9 mouse cellular contexts compared by ENCODE assay signal in genomic region chr9:79721056-79721455, GRCm38 (mm10). TPM values are rescaled to one million over a fixed set of nuclear protein-coding genes. Genes with fewer than 3 reads are reported as not detected.
DNase-seq lines count a peak whose midpoint lies in the region; ATAC-seq and TF ChIP-seq lines count a peak whose summit lies in the region.
"Had no signal": no experiment of that assay in that cellular context is flagged by ENCODE, and none has a peak within 500 bp of the region (broad histone marks: within the 10 kb centered on the region; RNA-seq: fewer than 3 reads in every experiment).

No protein-coding gene starts in this region.

- no peak overlapping the region for H3K4me3 ChIP-seq in midbrain, embryonic 10.5 days
- H3K4me3 ChIP-seq in midbrain, embryonic 13.5 days (replicated peaks): no peak overlapping the region
- H3K4me3 ChIP-seq in embryonic fibroblast, embryonic 13.5 days (ENCODE audit: insufficient read depth, low read length): no peak overlapping the region
- H3K4me3 ChIP-seq in hindbrain, embryonic 16.5 days (ENCODE audit: low read length): peak overlapping the region; percentile 16
- H3K4me3 ChIP-seq in limb, embryonic 15.5 days: peak overlapping the region; percentile 17
- H3K4me3 ChIP-seq: myocyte had no signal

- H3K9ac ChIP-seq in midbrain, embryonic 13.5 days (replicated peaks): no peak overlapping the region
- no peak overlapping the region for H3K9ac ChIP-seq in hindbrain, embryonic 16.5 days (ENCODE audit: low read depth, low read length)
- no peak overlapping the region for H3K9ac ChIP-seq in limb, embryonic 15.5 days

- ATAC-seq in midbrain, embryonic 13.5 days: no peak
- ATAC-seq in hindbrain, embryonic 16.5 days: no peak; the same call in 1 of the 2 replicates
- no peak for ATAC-seq in limb, embryonic 15.5 days (ENCODE audit: insufficient number of reproducible peaks, low FRiP score, low TSS enrichment, low read depth)

- no peaks in the 10 kb centered on the region for H3K36me3 ChIP-seq in midbrain, embryonic 10.5 days
- H3K36me3 ChIP-seq in midbrain, embryonic 13.5 days: no peaks in the 10 kb centered on the region
- H3K36me3 ChIP-seq in hindbrain, embryonic 16.5 days (ENCODE audit: control insufficient read depth, insufficient read depth, low read length): no peaks in the 10 kb centered on the region
- H3K36me3 ChIP-seq in limb, embryonic 15.5 days: no peaks in the 10 kb centered on the region

- H3K4me1 ChIP-seq in midbrain, embryonic 10.5 days: peaks cover 40% of the 10 kb centered on the region
- H3K4me1 ChIP-seq in midbrain, embryonic 13.5 days (replicated peaks): peaks cover 37% of the 10 kb centered on the region
- no peaks in the 10 kb centered on the region for H3K4me1 ChIP-seq in embryonic fibroblast, embryonic 13.5 days (ENCODE audit: control insufficient read depth, insufficient read depth, low read length)
- peaks cover 22% of the 10 kb centered on the region for H3K4me1 ChIP-seq in hindbrain, embryonic 16.5 days (ENCODE audit: control insufficient read depth, insufficient read depth, low read depth, low read length)
- peaks cover 31% of the 10 kb centered on the region for H3K4me1 ChIP-seq in limb, embryonic 15.5 days

- no peak overlapping the region for H3K4me2 ChIP-seq in midbrain, embryonic 13.5 days (replicated peaks)
- H3K4me2 ChIP-seq in hindbrain, embryonic 16.5 days (ENCODE audit: low read length): peak overlapping the region; percentile 45
- H3K4me2 ChIP-seq in limb, embryonic 15.5 days: peak overlapping the region; percentile 61

- H3K9me3 ChIP-seq in midbrain, embryonic 10.5 days (replicated peaks): peaks cover 6% of the 10 kb centered on the region; the same call in 1 of the 2 replicates
- H3K9me3 ChIP-seq in midbrain, embryonic 13.5 days: no peaks in the 10 kb centered on the region
- H3K9me3 ChIP-seq in hindbrain, embryonic 16.5 days (ENCODE audit: control insufficient read depth, low read length): no peaks in the 10 kb centered on the region
- H3K9me3 ChIP-seq in limb, embryonic 15.5 days: no peaks in the 10 kb centered on the region

- TF ChIP-seq POLR2A in embryonic fibroblast, embryonic 13.5 days (IDR thresholded peaks at IDR 0.05; ENCODE audit: low read depth, low read length): no peak

- no peak overlapping the region for H3K27ac ChIP-seq in midbrain, embryonic 10.5 days (replicated peaks)
- H3K27ac ChIP-seq in midbrain, embryonic 13.5 days: no peak overlapping the region
- no peak overlapping the region for H3K27ac ChIP-seq in embryonic fibroblast, embryonic 13.5 days (ENCODE audit: insufficient read depth, low read length)
- H3K27ac ChIP-seq in hindbrain, embryonic 16.5 days (ENCODE audit: low read depth, low read length): no peak overlapping the region
- H3K27ac ChIP-seq in limb, embryonic 15.5 days: peak overlapping the region; percentile 96; the same call in 1 of the 2 replicates

- DNase-seq in midbrain, embryonic 10.5 days (ENCODE audit: low spot score): peak; percentile 48
- peak; percentile 75 for DNase-seq in adrenal gland, postnatal 10 days
- DNase-seq in retina, postnatal 1 day: peak; percentile 83
- no peak for DNase-seq in urinary bladder, adult 18-20 months (ENCODE audit: low spot score in 2 of 2)

- TF ChIP-seq CTCF in embryonic fibroblast, embryonic 13.5 days (IDR thresholded peaks at IDR 0.05; ENCODE audit: borderline replicate concordance, insufficient read depth, low read length): 0 out of 2 replicates have a peak, but pooled peaks have one; percentile 16

- WGBS in midbrain, embryonic 10.5 days: 15% methylated on average over 9 of the region's 9 CpGs
- WGBS in midbrain, embryonic 13.5 days: 9% methylated on average over 9 of the region's 9 CpGs
- WGBS in hindbrain, embryonic 16.5 days: 8% methylated on average over 9 of the region's 9 CpGs
- 4% methylated on average over 9 of the region's 9 CpGs for WGBS in limb, embryonic 15.5 days

- peaks cover 53% of the 10 kb centered on the region for H3K27me3 ChIP-seq in midbrain, embryonic 10.5 days (ENCODE audit: low read depth, poor library complexity, severe bottlenecking)
- peaks cover 47% of the 10 kb centered on the region for H3K27me3 ChIP-seq in midbrain, embryonic 13.5 days
- peaks cover 15% of the 10 kb centered on the region for H3K27me3 ChIP-seq in hindbrain, embryonic 16.5 days (replicated peaks; ENCODE audit: control insufficient read depth, insufficient read depth, low read length)
- H3K27me3 ChIP-seq in limb, embryonic 15.5 days: 0 out of 2 replicates have a peak, but pooled peaks cover 3% of the 10 kb centered on the region

RNA-seq across cellular contexts. Expression of gene Col12a1, which starts 2.4 kb away (rescaled TPM):
- 3.8 and 7.5 TPM in 2 replicates for polyA plus RNA-seq in midbrain, embryonic 10.5 days (2016; fragmentation: Nextera tagmentation; extraction: Ambion mirVana)
- polyA plus RNA-seq in midbrain, embryonic 13.5 days (2015; fragmentation: Nextera tagmentation; extraction: Ambion mirVana): 3.0 and 4.1 TPM in 2 replicates
- total RNA-seq in adrenal gland, postnatal 10 days (2021): 10 to 100 TPM; 51.5 to 53.1 TPM
- polyA plus RNA-seq in embryonic fibroblast, embryonic 13.5 days (2011; ENCODE audit: insufficient read length, low read depth, missing spikeins): 1,043 and 1,276 TPM in 2 replicates
- polyA plus RNA-seq in hindbrain, embryonic 16.5 days (2015; fragmentation: Nextera tagmentation; extraction: Ambion mirVana): 7.4 and 10.4 TPM in 2 replicates
- 180 and 191 TPM in 2 replicates for polyA plus RNA-seq in limb, embryonic 15.5 days (2015; fragmentation: Nextera tagmentation; extraction: Ambion mirVana)

RNA-seq across cellular contexts. Expression of gene Cox7a2, which starts 38.6 kb away (rescaled TPM):
- 615 and 670 TPM in 2 replicates for polyA plus RNA-seq in midbrain, embryonic 10.5 days (2016; fragmentation: Nextera tagmentation; extraction: Ambion mirVana)
- 773 and 803 TPM in 2 replicates for polyA plus RNA-seq in midbrain, embryonic 13.5 days (2015; fragmentation: Nextera tagmentation; extraction: Ambion mirVana)
- total RNA-seq in adrenal gland, postnatal 10 days (2021): 100 to 1,000 TPM; 606 to 637 TPM
- 242 and 256 TPM in 2 replicates for polyA plus RNA-seq in embryonic fibroblast, embryonic 13.5 days (2011; ENCODE audit: insufficient read length, low read depth, missing spikeins)
- 783 and 904 TPM in 2 replicates for polyA plus RNA-seq in hindbrain, embryonic 16.5 days (2015; fragmentation: Nextera tagmentation; extraction: Ambion mirVana)
- polyA plus RNA-seq in limb, embryonic 15.5 days (2015; fragmentation: Nextera tagmentation; extraction: Ambion mirVana): 572 and 583 TPM in 2 replicates

Comparison
In these comparisons a context has a peak if more than half of its experiments do, and no peak if none do; other contexts are left out.
1. DNase-seq: peak in midbrain, embryonic 10.5 days (single experiment), adrenal gland, postnatal 10 days (single experiment) and retina, postnatal 1 day (single experiment); none in urinary bladder, adult 18-20 months (0 of 2).
2. H3K4me3 ChIP-seq: peak in hindbrain, embryonic 16.5 days (single experiment) and limb, embryonic 15.5 days (single experiment); none in midbrain, embryonic 10.5 days (single experiment), midbrain, embryonic 13.5 days (single experiment) and embryonic fibroblast, embryonic 13.5 days (single experiment).
3. RNA of gene Col12a1, which starts 2.4 kb away (polyA plus RNA-seq): 1,043 to 1,276 TPM in embryonic fibroblast, embryonic 13.5 days and 180 to 191 TPM in limb, embryonic 15.5 days; 7.4 to 10.4 TPM in hindbrain, embryonic 16.5 days, 3.8 to 7.5 TPM in midbrain, embryonic 10.5 days and 3.0 to 4.1 TPM in midbrain, embryonic 13.5 days; every median in the first group is over 10 times any median in the second.